Mouse (Mus musculus): ENCODE measurements around the gene Srek1ip1.

GRCm38 (mm10) chr13:104816635-104817571 is 24.6 kb downstream of the Srek1ip1 start, which contains the start of gene Cwc27:
- TF ChIP-seq CTCF (IDR thresholded peaks at IDR 0.05; ENCODE audit: low read depth) (no peak; the same call in 1 of the 2 replicates), EP300 (optimal IDR thresholded peaks at IDR 0.05) (peak; percentile 64)

Data from stomach, postnatal 0 days (tissue).